Mouse (Mus musculus) spleen, postnatal 0 days (tissue): ENCODE measurements around the gene Rasgef1a. TPM values are rescaled to one million over a fixed set of nuclear protein-coding genes. Genes with fewer than 3 reads are reported as not detected.

Experiments
- polyA plus RNA-seq: library from polyadenylated mRNA; unstranded; fragments of >200 nt; fragmentation: Nextera tagmentation; extraction: Ambion mirVana; gene quantifications from 2 replicates; pipeline ENCODE4 v1.2.1, GENCODE M21; 2015

The Rasgef1a gene
- polyA plus RNA-seq, result 0.83 and 1.8 TPM in 2 replicates

GRCm38 (mm10) chr6:118010756-118011615, at the start of gene Rasgef1a:
TSS of gene Rasgef1a (plus strand) at chr6:118011438.

DNA sequence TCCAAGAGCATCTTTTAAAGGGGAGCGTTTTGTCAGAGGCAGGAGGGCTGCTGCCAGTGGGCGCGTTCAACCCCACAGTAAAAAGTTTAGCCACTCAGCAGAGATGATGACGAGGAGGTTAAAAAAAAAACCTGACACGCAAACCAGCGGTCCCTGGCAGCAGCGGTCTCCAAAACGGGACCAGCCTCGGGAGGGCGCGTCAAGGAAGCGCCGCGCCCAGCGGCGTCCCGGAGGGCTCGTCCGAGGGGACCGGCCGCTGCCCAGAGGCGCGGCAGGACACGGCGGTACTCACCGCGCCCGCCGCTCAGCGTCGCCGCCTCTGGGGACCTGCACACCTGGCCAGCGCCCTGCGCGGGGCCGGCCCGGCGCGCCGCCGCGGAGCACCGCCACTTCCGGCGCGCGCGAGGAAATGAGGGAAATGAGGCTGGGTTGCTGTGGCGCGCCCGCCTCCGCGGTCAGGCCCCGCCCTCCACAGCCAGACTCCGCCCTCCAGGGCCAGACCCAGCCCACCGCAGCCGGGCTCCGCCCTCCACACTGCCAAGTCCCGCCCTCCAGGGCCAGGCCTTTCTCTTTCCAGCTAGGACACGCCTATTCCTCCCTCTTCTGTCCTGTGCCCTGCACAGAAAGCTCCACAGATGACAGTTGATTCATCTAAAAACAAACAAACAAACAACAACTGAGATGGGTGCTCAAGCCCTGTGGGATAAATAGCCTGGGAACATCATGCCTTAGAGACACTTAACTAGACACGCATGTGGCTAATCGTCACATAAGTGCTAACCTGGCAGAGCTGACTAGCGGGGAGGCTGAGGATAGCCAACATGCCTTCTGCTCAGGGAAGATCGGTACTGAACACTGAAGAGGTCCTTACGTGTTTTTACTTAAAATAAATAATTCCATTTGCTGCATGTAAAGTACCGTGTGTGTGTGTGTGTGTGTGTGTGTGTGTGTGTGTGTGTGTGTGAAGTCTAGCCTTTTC, 127.8 kb downstream of the Rasgef1a start, which contains the start of gene Csgalnact2:
Gene Csgalnact2, minus strand, starts transcription at position 410 of the 979 bp plus-strand sequence.

Other genes starting within 250 kb of the Rasgef1a start
- gene Zfp637, start 170.3 kb upstream of the Rasgef1a start, polyA plus RNA-seq, result 41.2 and 42.9 TPM in 2 replicates
- gene Zfp239, start 149.3 kb upstream of the Rasgef1a start, polyA plus RNA-seq, result 4.3 and 4.7 TPM in 2 replicates
- gene Hnrnpf, start 111.1 kb upstream of the Rasgef1a start, polyA plus RNA-seq, result 451 and 455 TPM in 2 replicates
- 1.3 and 1.4 TPM in 2 replicates for gene Fxyd4, start 73.7 kb upstream of the Rasgef1a start, polyA plus RNA-seq
- gene Csgalnact2, start 127.7 kb downstream of the Rasgef1a start, polyA plus RNA-seq, result 14.7 and 18.4 TPM in 2 replicates
- 0.05 and 0.11 TPM in 2 replicates for gene Ret, start 186.3 kb downstream of the Rasgef1a start, polyA plus RNA-seq